Mouse (Mus musculus) thymus, postnatal 14 days (tissue): ENCODE measurements at regions not wholly inside any gene's neighbourhood (a gene's known extent, or its start where the extent isn't known, plus 50 kb on each side); places are given as distances from the start of the nearest gene placed in this dataset.

Experiments
- DNase-seq: peaks from one replicate; pipeline ENCODE4 v3.0.0; 2021

- DNase-seq, result no peak
Observed at GRCm38 (mm10) chr3:132029112-132029511, 56.0 kb upstream of the Dkk2 start.

GRCm38 (mm10) chr3:132033078-132033713 lies 51.9 kb upstream of the Dkk2 start:
- no peak for DNase-seq

GRCm38 (mm10) chr3:132035176-132035575 lies 49.9 kb upstream of the Dkk2 start:
- no peak for DNase-seq
